Mouse (Mus musculus): ENCODE data around the gene Cdc6. TPM values are rescaled to one million over a fixed set of nuclear protein-coding genes. Genes with fewer than 3 reads are reported as not detected.
"Not testable (repeated sequence)": the region's sequence is repeated elsewhere in the genome, so short reads cannot be mapped to it uniquely, and the experiment has no call there.

The Cdc6 gene
- polyA plus RNA-seq, 1 experiment from 2014 or later = 12.3 TPM

DNA sequence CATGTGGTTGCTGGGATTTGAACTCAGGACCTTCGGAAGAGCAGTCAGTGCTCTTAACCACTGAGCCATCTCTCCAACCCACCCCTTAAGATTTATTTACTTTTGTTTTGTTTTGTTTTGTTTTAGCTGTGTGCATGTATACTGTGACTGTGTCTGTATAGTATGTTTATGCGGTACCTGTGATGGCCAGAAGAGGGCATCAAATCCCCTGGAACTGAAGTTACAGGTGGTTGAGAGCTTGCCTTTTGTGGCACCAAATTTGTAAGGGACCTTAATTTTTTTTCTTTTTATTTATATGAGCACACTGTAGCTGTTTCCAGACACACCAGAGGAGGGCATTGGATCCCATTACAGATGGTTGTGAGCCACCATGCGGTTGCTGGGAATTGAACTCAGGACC, 8.8 kb downstream of the Cdc6 start:
- TF ChIP-seq CTCF (IDR thresholded peaks at IDR 0.05; ENCODE audit: low read depth) = peak; percentile 68
- H3K9ac ChIP-seq (ENCODE audit: low read depth, low read length); H3K27me3 ChIP-seq (ENCODE audit: insufficient read depth, low read length); H3K4me2 ChIP-seq (ENCODE audit: low read length); H3K9me3 ChIP-seq (replicated peaks; ENCODE audit: low read length); H3K4me1 ChIP-seq (replicated peaks; ENCODE audit: insufficient read depth, low read length); ATAC-seq (replicated peaks; ENCODE audit: low FRiP score, low read depth); H3K27ac ChIP-seq; H3K4me3 ChIP-seq (replicated peaks; ENCODE audit: low read depth, low read length); H3K36me3 ChIP-seq (ENCODE audit: insufficient read depth, low read length); DNase-seq (ENCODE audit: low spot score): not testable (repeated sequence)
- WGBS = 95% methylated on average over 3 of the region's 3 CpGs

- Histone ChIP-seq H3K9ac (ENCODE audit: low read depth, low read length) (no peak overlapping the region), H3K4me2 (ENCODE audit: low read length) (no peak overlapping the region), H3K4me3 (replicated peaks; ENCODE audit: low read depth, low read length) (no peak overlapping the region), H3K27ac (no peak overlapping the region; the same call in 1 of the 2 replicates), H3K27me3 (ENCODE audit: insufficient read depth, low read length) (no peaks in the 10 kb centered on the region), H3K4me1 (replicated peaks; ENCODE audit: insufficient read depth, low read length) (peaks cover 2% of the 10 kb centered on the region; the same call in 1 of the 2 replicates), H3K9me3 (replicated peaks; ENCODE audit: low read length) (no peaks in the 10 kb centered on the region), H3K36me3 (ENCODE audit: insufficient read depth, low read length) (0 out of 2 replicates have a peak, but pooled peaks cover 7% of the 10 kb centered on the region)
- TF ChIP-seq CTCF (IDR thresholded peaks at IDR 0.05; ENCODE audit: low read depth) = no peak
- ATAC-seq (replicated peaks; ENCODE audit: low FRiP score, low read depth) = no peak
- DNase-seq (ENCODE audit: low spot score) = no peak
- WGBS = 62% methylated on average over 13 of the region's 13 CpGs
Measured at GRCm38 (mm10) chr11:98917428-98918005, 9.9 kb downstream of the Cdc6 start.

GRCm38 (mm10) chr11:98918231-98918630, 10.6 kb downstream of the Cdc6 start:
- no peak overlapping the region for H3K9ac ChIP-seq (ENCODE audit: low read depth, low read length)
- no peaks in the 10 kb centered on the region for H3K27me3 ChIP-seq (ENCODE audit: insufficient read depth, low read length)
- DNase-seq (ENCODE audit: low spot score) (no peak), ATAC-seq (replicated peaks; ENCODE audit: low FRiP score, low read depth) (no peak)
- peaks cover 4% of the 10 kb centered on the region; the same call in 1 of the 2 replicates for H3K4me1 ChIP-seq (replicated peaks; ENCODE audit: insufficient read depth, low read length)
- no peak overlapping the region for H3K4me3 ChIP-seq (replicated peaks; ENCODE audit: low read depth, low read length)
- no peak overlapping the region for H3K4me2 ChIP-seq (ENCODE audit: low read length)
- 0 out of 2 replicates have a peak, but pooled peaks cover 7% of the 10 kb centered on the region for H3K36me3 ChIP-seq (ENCODE audit: insufficient read depth, low read length)
- 45% methylated on average over 9 of the region's 9 CpGs for WGBS
- no peak for TF ChIP-seq CTCF (IDR thresholded peaks at IDR 0.05; ENCODE audit: low read depth)
- H3K9me3 ChIP-seq (replicated peaks; ENCODE audit: low read length) = no peaks in the 10 kb centered on the region
- no peak overlapping the region; the same call in 1 of the 2 replicates for H3K27ac ChIP-seq

- Histone ChIP-seq H3K4me1 (replicated peaks; ENCODE audit: insufficient read depth, low read length) (peaks cover 12% of the 10 kb centered on the region; the same call in 1 of the 2 replicates), H3K9ac (ENCODE audit: low read depth, low read length) (no peak overlapping the region), H3K27ac (no peak overlapping the region), H3K4me2 (ENCODE audit: low read length) (no peak overlapping the region), H3K36me3 (ENCODE audit: insufficient read depth, low read length) (0 out of 2 replicates have a peak, but pooled peaks cover 7% of the 10 kb centered on the region), H3K27me3 (ENCODE audit: insufficient read depth, low read length) (no peaks in the 10 kb centered on the region), H3K4me3 (replicated peaks; ENCODE audit: low read depth, low read length) (no peak overlapping the region), H3K9me3 (replicated peaks; ENCODE audit: low read length) (no peaks in the 10 kb centered on the region)
- no peak for TF ChIP-seq CTCF (IDR thresholded peaks at IDR 0.05; ENCODE audit: low read depth)
- ATAC-seq (replicated peaks; ENCODE audit: low FRiP score, low read depth) (no peak), DNase-seq (ENCODE audit: low spot score) (no peak)
- 96% methylated on average over 11 of the region's 11 CpGs for WGBS
Measured at GRCm38 (mm10) chr11:98919009-98919408, 11.4 kb downstream of the Cdc6 start.

DNA sequence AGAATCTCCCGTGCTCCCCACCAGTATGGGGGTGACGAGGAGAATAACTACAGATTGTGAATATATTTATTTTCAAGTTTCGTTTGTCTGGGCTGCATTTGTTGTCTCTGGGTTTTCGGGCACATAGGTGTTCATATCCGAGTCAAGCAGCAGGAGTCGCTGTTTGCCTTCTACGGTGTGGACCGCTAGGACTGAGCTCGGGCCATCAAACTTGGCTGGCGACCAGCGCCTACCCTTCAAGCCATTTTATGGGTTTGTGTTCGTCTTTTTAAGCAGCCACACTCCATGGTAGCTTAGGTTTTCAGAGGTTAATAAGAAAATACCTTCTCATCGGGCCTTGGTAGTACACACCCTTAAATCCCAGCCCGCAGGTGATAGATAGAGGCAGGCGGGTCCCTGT, 14.2 kb downstream of the Cdc6 start:
- H3K27ac ChIP-seq; H3K27me3 ChIP-seq (ENCODE audit: insufficient read depth, low read length); H3K4me3 ChIP-seq (replicated peaks; ENCODE audit: low read depth, low read length); H3K9ac ChIP-seq (ENCODE audit: low read depth, low read length); H3K9me3 ChIP-seq (replicated peaks; ENCODE audit: low read length); H3K36me3 ChIP-seq (ENCODE audit: insufficient read depth, low read length); H3K4me2 ChIP-seq (ENCODE audit: low read length); ATAC-seq (replicated peaks; ENCODE audit: low FRiP score, low read depth): not testable (repeated sequence)
- TF ChIP-seq CTCF (IDR thresholded peaks at IDR 0.05; ENCODE audit: low read depth) = peak; percentile 66; the same call in 1 of the 2 replicates
- DNase-seq (ENCODE audit: low spot score) = peak; percentile 79
- 42% methylated on average over 15 of the region's 15 CpGs for WGBS
- H3K4me1 ChIP-seq (replicated peaks; ENCODE audit: insufficient read depth, low read length) = peaks cover 31% of the 10 kb centered on the region

DNA sequence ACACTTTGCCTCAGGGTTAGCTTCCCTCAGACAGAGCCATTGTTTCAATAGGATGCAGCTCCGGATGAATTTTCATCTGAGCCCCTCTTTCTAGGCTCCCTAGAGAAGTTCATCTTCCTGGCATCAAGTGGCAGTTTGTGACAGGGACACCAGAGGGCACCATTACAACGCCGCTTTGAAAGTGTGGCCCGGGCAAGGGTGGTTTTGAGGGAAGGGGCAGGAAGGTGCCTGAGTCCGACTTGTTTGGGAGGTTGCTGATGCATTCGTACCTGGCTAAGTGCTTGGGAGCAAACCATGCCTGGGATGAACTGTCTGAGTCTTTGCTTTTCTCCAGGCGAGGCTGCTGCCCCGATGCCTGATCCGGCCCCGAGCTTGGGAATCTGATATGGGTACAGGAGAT, 14.7 kb downstream of the Cdc6 start:
- Histone ChIP-seq H3K27ac (peak overlapping the region; percentile 71; the same call in 1 of the 2 replicates), H3K9ac (ENCODE audit: low read depth, low read length) (0 out of 2 replicates have a peak overlapping the region, but pooled peaks have one; percentile 27), H3K4me1 (replicated peaks; ENCODE audit: insufficient read depth, low read length) (peaks cover 31% of the 10 kb centered on the region), H3K4me2 (ENCODE audit: low read length) (peak overlapping the region; percentile 2; the same call in 1 of the 2 replicates)
- peak; percentile 83 for DNase-seq (ENCODE audit: low spot score)
- TF ChIP-seq CTCF (IDR thresholded peaks at IDR 0.05; ENCODE audit: low read depth) = peak; percentile 89
- ATAC-seq (replicated peaks; ENCODE audit: low FRiP score, low read depth); H3K36me3 ChIP-seq (ENCODE audit: insufficient read depth, low read length); H3K27me3 ChIP-seq (ENCODE audit: insufficient read depth, low read length); H3K4me3 ChIP-seq (replicated peaks; ENCODE audit: low read depth, low read length); H3K9me3 ChIP-seq (replicated peaks; ENCODE audit: low read length): not testable (repeated sequence)
- WGBS = 24% methylated on average over 10 of the region's 10 CpGs

GRCm38 (mm10) chr11:98922851-98923711, 15.5 kb downstream of the Cdc6 start:
- peak; percentile 38 for ATAC-seq (replicated peaks; ENCODE audit: low FRiP score, low read depth)
- H3K36me3 ChIP-seq (ENCODE audit: insufficient read depth, low read length); H3K4me3 ChIP-seq (replicated peaks; ENCODE audit: low read depth, low read length); H3K27me3 ChIP-seq (ENCODE audit: insufficient read depth, low read length); H3K9me3 ChIP-seq (replicated peaks; ENCODE audit: low read length): not testable (repeated sequence)
- peak; percentile 61 for DNase-seq (ENCODE audit: low spot score)
- H3K4me2 ChIP-seq (ENCODE audit: low read length) = 0 out of 2 replicates have a peak overlapping the region, but pooled peaks have one; percentile 2
- H3K9ac ChIP-seq (ENCODE audit: low read depth, low read length) = 0 out of 2 replicates have a peak overlapping the region, but pooled peaks have one; percentile 27
- 17% methylated on average over 16 of the region's 16 CpGs for WGBS
- H3K27ac ChIP-seq = peak overlapping the region; percentile 71
- peaks cover 31% of the 10 kb centered on the region for H3K4me1 ChIP-seq (replicated peaks; ENCODE audit: insufficient read depth, low read length)
